Mouse (Mus musculus): ENCODE measurements around the gene Skint4. TPM values are rescaled to one million over a fixed set of nuclear protein-coding genes. Genes with fewer than 3 reads are reported as not detected.

Gene Skint4
- 0.30 and 0.85 TPM in 2 replicates for polyA plus RNA-seq (2015; fragmentation: Nextera tagmentation; extraction: Ambion mirVana)

DNA sequence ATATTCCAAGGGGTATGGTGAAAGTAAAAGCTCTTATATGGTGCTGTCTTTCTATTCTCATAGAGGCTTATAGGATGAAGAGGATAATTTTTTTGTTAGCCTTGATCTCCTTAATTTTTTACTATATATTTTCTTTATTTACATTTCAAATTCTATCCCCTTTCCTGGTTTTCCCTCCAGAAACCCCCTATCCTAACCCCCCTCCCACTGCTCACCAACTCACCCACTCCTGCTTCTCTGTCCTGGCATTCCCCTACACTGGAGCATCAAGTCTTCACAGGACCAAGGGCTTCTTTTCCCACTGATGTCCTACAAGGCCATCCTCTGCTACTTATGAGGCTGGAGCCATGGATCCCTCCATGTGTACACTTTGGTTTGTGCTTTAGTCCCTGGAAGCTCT, at the start of gene Skint4:
Gene Skint4 (plus strand): TSS at position 301 of the 400 bp plus-strand sequence.
- no peak within 1 kb of the TSS for H3K4me2 ChIP-seq (ENCODE audit: low read depth, low read length)
- no peaks in the 10 kb centered on the region for H3K27me3 ChIP-seq (ENCODE audit: control insufficient read depth, insufficient read depth, low read length)
- no peak within 1 kb of the TSS for H3K9ac ChIP-seq (ENCODE audit: low read length)
- H3K27ac ChIP-seq (ENCODE audit: low read length), result no peak within 1 kb of the TSS
- no peaks in the 10 kb centered on the region for H3K9me3 ChIP-seq (replicated peaks; ENCODE audit: control insufficient read depth, low read length)
- ATAC-seq (replicated peaks; ENCODE audit: extremely low read depth, insufficient read depth, low FRiP score), result no peak
- H3K36me3 ChIP-seq (ENCODE audit: control insufficient read depth, insufficient read depth), result no peaks in the 10 kb centered on the region
- H3K4me1 ChIP-seq (ENCODE audit: control insufficient read depth, insufficient read depth, low read length), result no peaks in the 10 kb centered on the region
- H3K4me3 ChIP-seq (ENCODE audit: low read length), result no peak within 1 kb of the TSS

Other genes with a start within 250 kb of the Skint4 start
- 4.4 and 12.8 TPM in 2 replicates for gene Slc5a9, start 169.1 kb upstream of the Skint4 start, polyA plus RNA-seq (2015; fragmentation: Nextera tagmentation; extraction: Ambion mirVana)
- 0.21 and 0.58 TPM in 2 replicates for gene Skint8, start 152.6 kb upstream of the Skint4 start, polyA plus RNA-seq (2015; fragmentation: Nextera tagmentation; extraction: Ambion mirVana)
- gene Skint7, start 99.1 kb upstream of the Skint4 start, polyA plus RNA-seq (2015; fragmentation: Nextera tagmentation; extraction: Ambion mirVana), result 0.30 and 0.35 TPM in 2 replicates
- gene Skint1, start 65.7 kb upstream of the Skint4 start, polyA plus RNA-seq (2015; fragmentation: Nextera tagmentation; extraction: Ambion mirVana), result 0.85 and 1.1 TPM in 2 replicates
- gene Skint3, start 160.2 kb downstream of the Skint4 start, polyA plus RNA-seq (2015; fragmentation: Nextera tagmentation; extraction: Ambion mirVana), result 0.05 and 0.09 TPM in 2 replicates